Mouse (Mus musculus): Measurements from ENCODE around the gene Zcchc14.
"Not testable (repeated sequence)": the region's sequence is repeated elsewhere in the genome, so short reads cannot be mapped to it uniquely, and the experiment has no call there.

Gene Zcchc14

GRCm38 (mm10) chr8:121652774-121653323, at the start of gene Zcchc14:
Gene Zcchc14, minus strand, starts transcription at chr8:121652901.
- DNase-seq (ENCODE audit: low spot score in 2 of 2): peak; percentile 98 to 99

DNA sequence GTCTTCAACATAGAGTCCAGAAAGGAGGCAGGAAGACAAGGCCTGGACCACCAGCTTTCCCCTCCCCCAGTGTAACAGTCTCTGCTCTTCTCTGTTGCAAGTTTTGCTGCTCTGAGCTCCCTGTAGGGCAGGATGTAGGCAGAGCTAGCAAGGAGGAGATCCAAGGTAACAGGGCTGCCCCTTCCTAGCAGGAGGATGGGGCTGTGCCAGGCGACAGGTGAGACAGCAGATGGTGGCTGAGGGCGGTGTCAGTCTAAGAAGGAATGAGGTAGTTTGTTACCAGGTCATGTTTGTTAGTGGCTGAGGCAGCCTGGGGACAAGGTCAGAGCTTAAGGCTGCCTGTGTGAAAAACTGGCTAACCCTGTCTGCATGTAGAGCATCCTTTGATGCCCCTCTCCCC, 47.2 kb upstream of the Zcchc14 start:
- DNase-seq (ENCODE audit: low spot score in 2 of 2): no peak

- DNase-seq (ENCODE audit: low spot score in 2 of 2): no peak
Measured at GRCm38 (mm10) chr8:121698615-121699101, 46.0 kb upstream of the Zcchc14 start.

DNA sequence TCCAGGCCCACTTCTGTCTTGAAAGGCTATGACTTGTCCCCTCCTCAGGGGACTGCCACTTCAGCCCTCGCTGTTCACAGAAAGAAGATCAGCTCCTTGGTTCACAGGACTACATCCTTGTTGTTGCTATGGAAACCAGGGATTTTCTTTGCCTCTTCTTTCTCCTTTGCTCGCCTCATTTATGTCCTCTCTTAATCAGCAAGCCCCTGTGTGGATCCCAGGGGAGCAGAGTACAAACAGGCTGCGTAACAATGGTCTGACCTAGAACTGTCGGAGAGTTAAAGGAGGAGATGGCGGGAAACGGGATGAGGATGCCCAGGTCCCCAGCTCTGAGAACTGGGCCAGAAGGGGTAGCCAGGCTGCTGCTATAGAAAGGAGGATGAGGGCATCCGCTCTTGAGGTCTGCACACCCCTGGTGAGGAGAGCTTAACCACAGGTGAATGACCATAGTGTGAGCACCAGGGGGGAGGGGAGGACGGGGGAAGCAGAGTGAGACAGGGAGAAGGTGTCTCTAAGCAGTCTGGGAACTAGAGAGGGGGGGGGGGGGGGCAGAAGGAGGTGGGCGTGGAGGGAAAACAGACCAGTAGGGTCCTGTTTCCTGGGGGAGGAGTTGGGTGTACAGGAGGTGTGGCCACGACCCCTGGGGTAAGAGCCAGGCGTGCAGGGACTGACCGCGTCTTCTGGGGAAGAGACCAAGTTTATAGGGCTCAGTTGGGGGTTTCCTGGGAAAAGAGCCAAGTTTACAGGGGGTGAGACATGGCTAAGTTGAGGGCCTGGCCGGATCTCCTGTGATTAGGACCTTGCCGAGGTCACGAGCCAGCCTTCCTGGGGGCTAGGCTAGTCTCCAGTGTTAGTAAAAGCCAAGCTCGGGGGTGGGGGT, 45.3 kb upstream of the Zcchc14 start:
- no peak for DNase-seq (ENCODE audit: low spot score in 2 of 2)

DNA sequence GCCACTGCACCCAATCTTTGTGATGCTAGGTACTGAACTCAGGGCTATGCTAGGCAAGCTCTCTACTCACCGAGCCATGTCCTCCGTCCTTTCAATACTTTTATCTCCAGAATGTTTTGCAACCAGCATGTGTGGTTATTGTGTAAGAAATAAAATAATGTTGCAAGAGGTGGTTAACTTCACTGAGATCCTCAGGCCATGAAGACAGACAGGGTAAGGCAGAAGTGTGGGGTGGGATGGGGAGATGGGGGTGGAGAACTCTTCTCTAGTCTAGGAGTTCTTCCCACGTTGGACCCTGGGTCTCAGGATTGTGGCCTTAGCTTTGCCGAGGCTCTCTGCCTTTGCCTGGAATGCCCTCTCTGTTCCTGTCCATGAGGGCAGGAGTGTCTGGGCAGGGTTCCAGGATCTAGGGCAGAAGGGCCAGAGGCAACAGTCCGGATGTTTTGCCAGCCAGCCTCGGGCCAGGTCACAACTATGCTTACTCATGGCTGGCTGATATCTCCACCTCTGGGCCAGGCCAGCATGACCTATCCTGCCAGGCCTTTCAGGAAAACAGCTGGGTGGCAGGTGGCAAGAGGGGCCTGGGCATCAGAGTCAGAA, 43.0 kb upstream of the Zcchc14 start:
- no peak for DNase-seq (ENCODE audit: low spot score in 2 of 2)

DNA sequence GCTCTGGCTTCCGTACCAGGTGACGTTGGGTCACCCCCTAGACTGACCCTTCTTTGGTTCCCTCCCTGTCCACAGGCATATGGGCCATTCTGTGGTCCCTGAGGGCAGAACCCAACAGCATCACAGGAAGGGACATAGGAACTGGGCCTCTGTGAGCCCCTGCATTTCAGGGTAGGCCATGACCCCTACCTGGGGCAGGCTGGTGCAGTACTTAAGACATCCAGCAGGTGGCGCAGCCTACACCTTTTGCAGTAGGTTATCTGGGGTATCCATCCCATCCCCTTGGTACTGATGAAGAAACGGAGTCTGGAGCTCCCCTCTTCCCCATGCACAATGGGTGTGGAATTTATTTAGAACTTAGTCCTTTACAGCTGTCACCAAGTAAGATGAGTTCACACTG, 41.8 kb upstream of the Zcchc14 start:
- DNase-seq (ENCODE audit: low spot score in 2 of 2): no peak

GRCm38 (mm10) chr8:121688496-121688895, 35.8 kb upstream of the Zcchc14 start:
- no peak for DNase-seq (ENCODE audit: low spot score in 2 of 2)

DNA sequence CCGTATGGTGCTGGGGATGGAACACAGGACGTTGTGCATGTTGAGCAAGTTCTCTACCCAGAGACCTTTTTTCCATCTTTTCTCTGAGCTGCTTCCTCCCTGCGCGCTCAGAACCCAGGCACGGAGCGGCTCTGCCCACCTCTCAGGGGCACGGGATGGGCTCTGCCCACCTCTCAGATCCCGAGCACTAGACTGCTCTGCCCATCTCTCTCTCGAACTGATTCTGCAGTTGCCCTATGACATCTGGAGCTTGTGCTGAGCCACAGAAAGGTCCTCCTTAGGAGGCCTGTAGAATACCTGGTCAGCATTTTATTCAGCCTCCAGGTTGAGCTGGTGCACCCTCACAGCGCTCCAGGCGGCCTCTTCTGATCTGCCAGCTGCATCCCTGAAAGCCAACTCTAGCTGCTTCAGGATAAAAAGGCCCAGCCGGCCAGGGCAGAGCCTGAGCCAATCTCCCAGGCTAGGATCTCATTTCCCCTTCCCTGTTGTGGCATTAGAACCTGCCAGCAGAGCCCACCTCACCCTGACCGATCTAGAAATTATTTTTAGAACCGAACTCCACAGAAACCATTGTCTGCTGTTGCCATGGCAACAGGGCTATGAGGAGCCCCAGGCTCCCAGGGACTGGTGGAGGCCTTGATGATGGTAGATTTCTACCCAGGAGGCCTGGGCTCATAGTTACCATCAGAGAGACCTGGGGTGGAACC, 34.9 kb upstream of the Zcchc14 start:
- peak; percentile 61 to 68 for DNase-seq (ENCODE audit: low spot score in 2 of 2)

DNA sequence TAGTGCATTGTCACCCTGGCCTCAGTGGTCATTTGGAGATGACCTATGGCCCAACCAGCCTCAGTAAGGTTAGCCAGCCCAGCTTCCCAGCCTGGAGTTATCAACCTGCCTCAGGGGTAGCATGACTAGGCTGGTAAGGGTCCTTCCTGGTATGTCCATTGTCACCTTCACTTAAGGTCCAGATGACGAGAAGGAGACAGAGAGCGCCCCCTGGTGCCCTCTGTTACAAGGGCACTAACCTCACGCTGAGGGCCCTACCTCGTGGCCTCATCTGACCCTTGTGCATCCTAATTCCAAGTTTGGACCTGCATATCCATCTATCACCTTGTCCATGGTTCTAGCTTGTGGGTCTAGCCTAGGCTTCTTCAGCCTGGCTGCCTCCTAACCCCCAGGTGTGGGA, 32.7 kb upstream of the Zcchc14 start:
- no peak for DNase-seq (ENCODE audit: low spot score in 2 of 2)

- DNase-seq (ENCODE audit: low spot score in 2 of 2): no peak
Measured at GRCm38 (mm10) chr8:121683083-121683832, 30.6 kb upstream of the Zcchc14 start.

DNA sequence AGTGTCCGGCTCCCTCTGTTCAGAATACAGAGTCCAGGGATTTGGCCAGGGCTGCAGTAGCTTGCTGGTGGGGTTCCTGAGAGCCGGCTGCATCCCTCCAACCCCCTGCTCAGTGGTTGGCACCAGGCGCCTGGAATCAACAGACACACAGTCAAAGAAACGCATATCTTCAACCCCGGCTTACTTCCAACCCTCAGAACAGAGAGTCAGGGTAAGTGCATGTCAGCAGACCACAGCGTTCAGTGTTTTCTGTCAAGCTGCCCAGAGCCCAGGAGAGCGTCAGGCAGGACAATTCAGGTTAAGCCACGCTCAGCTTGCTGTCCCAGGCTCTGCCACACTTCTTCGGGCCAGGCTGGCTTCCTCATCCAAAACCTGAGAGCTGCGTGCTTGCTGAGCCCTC, 28.8 kb upstream of the Zcchc14 start:
- no peak for DNase-seq (ENCODE audit: low spot score in 2 of 2)

GRCm38 (mm10) chr8:121680896-121681295, 28.2 kb upstream of the Zcchc14 start:
- no peak for DNase-seq (ENCODE audit: low spot score in 2 of 2)

DNA sequence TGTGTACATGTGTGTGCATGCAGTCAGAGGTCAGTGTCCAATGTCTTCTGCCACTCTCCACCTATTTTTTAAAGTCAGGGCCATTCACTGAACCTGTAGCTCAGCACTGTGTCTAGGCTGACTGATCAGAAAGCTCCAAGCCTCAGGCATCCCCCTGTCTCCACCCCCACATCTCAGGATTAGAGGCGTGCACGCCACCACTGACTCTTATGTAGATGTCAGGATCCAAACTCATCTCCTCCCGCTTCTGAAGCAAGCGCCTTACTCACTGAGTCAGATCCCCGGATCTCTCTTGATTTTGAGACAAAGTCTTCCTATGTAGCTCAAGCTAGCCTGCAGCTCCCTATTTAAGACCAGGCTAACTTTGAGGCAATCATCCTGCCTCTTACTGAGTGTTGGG, 26.0 kb upstream of the Zcchc14 start:
- no peak for DNase-seq (ENCODE audit: low spot score in 2 of 2)

DNA sequence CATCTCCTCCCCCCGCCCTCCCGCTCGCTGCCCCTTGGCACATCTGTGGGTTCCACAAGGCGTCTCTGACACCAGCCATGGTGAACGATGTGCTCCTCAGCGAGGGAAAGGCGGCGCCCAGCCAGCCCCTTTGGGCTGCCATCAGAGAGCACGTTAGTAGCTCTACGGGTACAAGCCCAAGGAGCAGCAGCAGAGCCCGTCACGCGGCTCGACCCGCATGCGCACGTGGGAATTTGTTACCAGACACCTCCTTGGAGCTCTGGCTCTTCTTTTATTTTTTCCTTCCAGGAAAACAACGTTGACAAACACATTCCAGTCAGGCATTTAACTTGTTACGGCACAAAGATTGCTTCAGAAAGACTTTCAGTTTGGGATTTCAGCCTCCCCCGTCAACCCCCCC, 23.0 kb upstream of the Zcchc14 start:
- no peak for DNase-seq (ENCODE audit: low spot score in 2 of 2)

- DNase-seq (ENCODE audit: low spot score in 2 of 2): no peak
Measured at GRCm38 (mm10) chr8:121675161-121675560, 22.5 kb upstream of the Zcchc14 start.

- no peak for DNase-seq (ENCODE audit: low spot score in 2 of 2)
Measured at GRCm38 (mm10) chr8:121674524-121674923, 21.8 kb upstream of the Zcchc14 start.

- DNase-seq (ENCODE audit: low spot score in 2 of 2): no peak
Measured at GRCm38 (mm10) chr8:121673917-121674316, 21.2 kb upstream of the Zcchc14 start.

DNA sequence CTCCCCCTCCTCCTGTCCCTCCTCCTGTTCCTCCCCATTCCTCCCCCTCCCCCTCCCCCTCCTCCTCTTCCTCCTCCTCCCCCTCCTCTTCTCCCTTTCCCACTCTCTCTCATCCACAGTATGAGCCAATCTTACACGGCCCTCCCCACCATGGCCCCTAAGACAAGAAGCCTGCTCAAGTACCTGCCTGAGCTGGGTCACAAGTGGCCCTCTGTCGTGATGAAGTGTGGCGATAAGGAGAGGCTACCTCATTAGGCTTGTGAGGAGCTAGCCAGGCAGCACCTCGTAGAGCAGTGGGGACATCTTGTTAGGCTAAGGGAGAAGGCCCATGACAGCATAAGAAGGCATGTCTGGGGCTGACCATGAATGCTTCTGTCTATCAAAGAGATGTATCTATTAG, 20.5 kb upstream of the Zcchc14 start:
- no peak for DNase-seq (ENCODE audit: low spot score in 2 of 2)

GRCm38 (mm10) chr8:121669208-121669607, 16.5 kb upstream of the Zcchc14 start:
- DNase-seq (ENCODE audit: low spot score in 2 of 2): peak in 1 of 2 experiments; percentile 54

DNA sequence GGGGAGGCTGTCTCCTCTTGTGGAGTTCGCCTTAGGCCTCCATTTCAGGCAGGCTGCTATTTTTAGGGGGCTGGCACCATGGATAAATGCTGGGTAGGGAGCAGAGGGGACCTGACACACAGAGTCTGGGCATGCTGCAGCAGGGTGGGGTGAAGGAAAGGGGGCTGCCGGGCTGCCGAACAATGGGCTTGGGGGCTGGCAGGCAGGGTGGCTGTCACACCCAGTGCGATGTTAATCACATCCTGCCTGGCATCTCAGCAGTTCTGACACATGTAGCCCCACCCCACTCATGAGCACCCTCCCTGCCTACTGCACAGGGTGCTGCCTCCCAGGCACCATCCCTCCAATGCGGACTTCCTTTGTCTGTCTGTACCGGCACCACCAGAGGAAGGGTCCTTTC, 15.9 kb upstream of the Zcchc14 start:
- peak; percentile 63 to 74 for DNase-seq (ENCODE audit: low spot score in 2 of 2)

- not testable (repeated sequence) for DNase-seq (ENCODE audit: low spot score in 2 of 2)
Measured at GRCm38 (mm10) chr8:121667936-121668500, 15.3 kb upstream of the Zcchc14 start.
